Mouse (Mus musculus): ENCODE results near the gene Gm17078.
"Not testable (repeated sequence)": the region's sequence is repeated elsewhere in the genome, so short reads cannot be mapped to it uniquely, and the experiment has no call there.

Gm17078 gene

GRCm38 (mm10) chr14:51611210-51611609 is at the start of gene Gm17078:
Gene Gm17078 (minus strand): TSS chr14:51611310.
- DNase-seq (ENCODE audit: low read depth, low spot score): no peak

GRCm38 (mm10) chr14:51635566-51635965 is 24.5 kb upstream of the Gm17078 start, which contains the start of gene Gm4181:
Gene Gm4181 (minus strand): TSS chr14:51635666.
- not testable (repeated sequence) for DNase-seq (ENCODE audit: low read depth, low spot score)

DNA sequence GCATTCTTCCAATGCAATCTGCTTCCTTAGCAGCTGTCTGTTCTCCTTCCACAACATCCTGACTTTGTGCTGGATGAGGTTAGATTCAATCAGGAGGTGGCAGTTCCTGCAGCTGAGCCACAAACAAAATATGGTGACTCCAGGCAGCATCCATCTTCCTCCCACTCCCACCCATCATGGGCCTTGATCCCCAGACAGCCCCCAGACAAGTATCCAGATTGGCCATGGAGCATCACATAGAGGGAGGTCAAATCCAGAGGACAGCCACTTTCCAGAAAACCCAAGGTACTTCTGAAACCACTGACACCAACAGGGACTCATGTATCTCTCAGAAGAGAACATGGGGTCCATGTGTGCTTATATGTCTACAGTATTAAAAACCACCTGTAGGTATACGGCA is 21.3 kb upstream of the Gm17078 start:
- DNase-seq (ENCODE audit: low read depth, low spot score): not testable (repeated sequence)

GRCm38 (mm10) chr14:51592039-51592438 is 19.1 kb downstream of the Gm17078 start, which contains the start of gene Gm17174:
Gene Gm17174 (minus strand): TSS chr14:51592139.
- not testable (repeated sequence) for DNase-seq (ENCODE audit: low read depth, low spot score)

GRCm38 (mm10) chr14:51573963-51574362 is 37.1 kb downstream of the Gm17078 start, which contains the start of gene Gm17175:
Gene Gm17175 (minus strand): TSS chr14:51574063.
- not testable (repeated sequence) for DNase-seq (ENCODE audit: low read depth, low spot score)

Measured in brain, adult 2 months (tissue).